Mouse (Mus musculus) heart, embryonic 16.5 days (tissue): ENCODE measurements around the gene Gm10260. TPM values are rescaled to one million over a fixed set of nuclear protein-coding genes. Genes with fewer than 3 reads are reported as not detected.

Experiments used
- ATAC-seq: fragments of 200-750 bp; cut with Nextera tagmentation; replicated peaks from 2 replicates; pipeline ENCODE4 v1.8.0; 2017; ENCODE audit warnings: moderate number of reproducible peaks; ENCODE audit not compliant: insufficient read depth, low FRiP score; ENCODE audit errors: extremely low read depth
- H3K27ac ChIP-seq: fragments of 300-500 bp; sonication (generic); 2 replicates; pipeline ENCODE4 v1.5.1; 2014; ENCODE audit warnings: mild to moderate bottlenecking, low read length, control low read depth, moderate library complexity
- H3K27me3 ChIP-seq: fragments of 300-500 bp; sonication (generic); 2 replicates; pipeline ENCODE4 v1.6.1; 2014; ENCODE audit warnings: low read length, mixed read lengths; ENCODE audit not compliant: control insufficient read depth, insufficient read depth
- H3K36me3 ChIP-seq: fragments of 300-500 bp; sonication (generic); 2 replicates; pipeline ENCODE4 v1.6.1; 2014; ENCODE audit not compliant: control insufficient read depth, insufficient read depth
- H3K4me1 ChIP-seq: fragments of 300-500 bp; sonication (generic); 2 replicates; pipeline ENCODE4 v1.6.1; 2014; ENCODE audit warnings: low read length, mixed read lengths; ENCODE audit not compliant: control insufficient read depth, insufficient read depth
- H3K4me2 ChIP-seq: fragments of 300-500 bp; sonication (generic); 2 replicates; pipeline ENCODE4 v1.6.1; 2014; ENCODE audit warnings: low read depth, mild to moderate bottlenecking, control low read depth, low read length
- H3K4me3 ChIP-seq: fragments of 300-500 bp; sonication (generic); 2 replicates; pipeline ENCODE4 v1.5.1; 2014; ENCODE audit warnings: mild to moderate bottlenecking, control low read depth, low read length
- H3K9ac ChIP-seq: fragments of 300-500 bp; sonication (generic); 2 replicates; pipeline ENCODE4 v1.6.1; 2014; ENCODE audit warnings: low read length, control low read depth
- H3K9me3 ChIP-seq: fragments of 300-500 bp; sonication (generic); replicated peaks from 2 replicates; pipeline ENCODE4 v1.6.1; 2016; ENCODE audit warnings: low read length; ENCODE audit not compliant: control insufficient read depth
- WGBS: fragments of 180-500 bp; shearing (Covaris S2); extraction: QIAGEN DNeasy Blood & Tissue Kit; methylation state at CpG from one replicate; pipeline ENCODE4 v1.1.7; 2014; 5-methylcytosine and 5-hydroxymethylcytosine counted together
- polyA plus RNA-seq: library from polyadenylated mRNA; unstranded; fragments of >200 nt; fragmentation: Nextera tagmentation; extraction: Ambion mirVana; gene quantifications from 2 replicates; pipeline ENCODE4 v1.2.1, GENCODE M21; 2015

The Gm10260 gene
- polyA plus RNA-seq, 1 experiment from 2014 or later = 21.3 TPM

DNA sequence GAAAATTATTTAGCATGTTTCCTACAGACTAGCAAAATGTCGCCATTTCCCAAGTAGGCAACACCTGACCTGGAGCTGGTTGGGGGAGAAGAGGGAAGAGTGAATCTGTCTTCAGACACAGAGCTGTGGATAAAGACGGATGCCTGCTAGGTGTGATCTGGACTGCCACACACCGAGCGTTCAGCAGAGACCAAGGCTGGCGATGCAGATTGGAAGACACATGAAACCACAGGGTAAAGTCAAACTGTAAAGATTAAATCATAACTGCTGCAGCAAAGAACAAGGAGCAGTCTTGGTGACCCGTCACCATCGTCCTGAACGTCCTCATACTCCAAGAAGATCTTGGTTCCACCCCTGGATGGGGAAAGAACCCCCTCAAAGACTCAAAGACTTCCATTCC is 15.5 kb upstream of the Gm10260 start:
- Histone ChIP-seq H3K4me1 (peaks cover 25% of the 10 kb centered on the region), H3K27ac (no peak overlapping the region)
- ATAC-seq = no peak

DNA sequence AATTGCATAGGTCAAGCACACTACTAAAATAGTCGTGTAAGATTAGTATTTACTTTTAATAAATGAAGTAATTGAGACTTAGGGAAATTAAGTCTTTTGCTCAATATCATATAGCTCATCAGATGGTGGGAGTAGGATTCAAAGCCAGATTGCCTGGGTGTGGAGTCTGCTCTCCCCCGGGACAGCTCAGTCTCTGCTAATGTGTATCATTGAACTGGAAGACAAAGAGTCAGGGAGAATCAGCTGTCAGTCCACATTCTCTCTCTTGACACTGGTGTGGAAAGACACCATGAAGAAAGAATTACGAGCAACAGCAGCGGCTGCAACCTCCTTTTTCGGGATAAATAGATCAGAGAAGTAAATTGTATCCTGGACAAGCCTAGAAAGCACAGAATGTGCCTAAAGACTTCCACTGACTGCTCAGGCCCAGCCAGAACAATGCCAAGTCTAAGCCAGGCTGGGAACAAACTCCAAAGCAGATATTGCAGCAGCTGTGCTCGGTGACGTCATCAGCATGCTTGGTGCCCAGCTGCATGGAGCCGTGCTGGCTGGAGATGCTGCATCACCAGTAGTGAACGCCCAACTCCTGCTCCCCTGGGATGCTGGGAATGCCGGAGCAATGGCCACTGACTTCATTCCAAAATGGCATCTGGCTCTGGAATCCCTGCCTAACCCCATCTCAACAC is 14.5 kb upstream of the Gm10260 start:
- Histone ChIP-seq H3K4me1 (peaks cover 21% of the 10 kb centered on the region), H3K9me3 (peaks cover 5% of the 10 kb centered on the region), H3K27me3 (no peaks in the 10 kb centered on the region), H3K9ac (no peak overlapping the region), H3K4me2 (no peak overlapping the region), H3K27ac (no peak overlapping the region), H3K36me3 (no peaks in the 10 kb centered on the region), H3K4me3 (no peak overlapping the region)
- WGBS = 63% methylated on average over 10 of the region's 10 CpGs
- no peak for ATAC-seq

More for the DNA sequence above, 15.5 kb upstream of the Gm10260 start:
- Histone ChIP-seq H3K27me3 (no peaks in the 10 kb centered on the region), H3K4me3 (no peak overlapping the region), H3K9me3 (peaks cover 5% of the 10 kb centered on the region), H3K36me3 (no peaks in the 10 kb centered on the region), H3K4me2 (no peak overlapping the region), H3K9ac (no peak overlapping the region)
- WGBS = 89% methylated on average over 8 of the region's 8 CpGs

DNA sequence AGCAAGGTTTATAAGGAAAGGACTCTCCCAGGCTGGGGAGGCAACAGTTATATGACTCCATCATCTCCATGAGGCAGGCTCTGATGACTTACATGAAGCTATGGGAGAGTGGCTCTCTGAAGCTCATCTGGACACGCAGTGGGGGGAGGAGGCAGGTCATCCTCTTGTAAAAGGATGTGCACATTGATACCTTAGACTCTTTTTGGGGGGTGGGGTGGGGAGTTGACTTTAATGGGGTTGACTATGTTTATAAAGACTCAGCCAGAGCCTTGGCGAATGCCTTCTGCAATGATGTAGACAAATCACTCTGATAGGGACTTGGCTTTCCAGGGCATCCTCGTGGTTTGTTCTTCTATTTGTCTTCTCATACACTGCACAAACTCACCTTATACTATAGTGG is 8.8 kb upstream of the Gm10260 start:
- peaks cover 3% of the 10 kb centered on the region for H3K4me1 ChIP-seq
- H3K9me3 ChIP-seq = peaks cover 5% of the 10 kb centered on the region
- H3K27me3 ChIP-seq = no peaks in the 10 kb centered on the region
- no peak overlapping the region for H3K4me3 ChIP-seq
- no peak overlapping the region for H3K4me2 ChIP-seq
- ATAC-seq = no peak
- H3K27ac ChIP-seq = no peak overlapping the region
- WGBS = 82% methylated on average over 3 of the region's 3 CpGs
- H3K36me3 ChIP-seq = no peaks in the 10 kb centered on the region
- H3K9ac ChIP-seq = no peak overlapping the region

DNA sequence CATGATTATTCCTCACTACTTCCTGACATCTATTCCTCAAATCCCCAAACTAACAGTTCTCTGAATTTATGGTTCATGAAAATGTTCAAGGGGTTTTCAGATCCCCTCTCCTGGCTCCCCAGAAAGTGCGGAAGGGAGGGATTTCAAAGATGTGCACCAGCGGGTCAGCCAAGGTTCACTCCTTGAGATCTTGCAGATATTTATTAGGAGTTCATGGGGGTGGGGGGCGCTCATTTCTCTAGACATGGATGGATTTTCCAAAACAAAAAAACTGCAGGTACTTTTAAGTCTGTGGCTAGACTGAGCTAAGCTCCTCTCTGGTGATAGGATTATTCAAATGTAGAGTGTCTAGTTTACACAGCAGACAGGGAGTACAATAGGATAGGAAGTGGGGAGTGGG is 8.4 kb upstream of the Gm10260 start:
- 80% methylated on average over 3 of the region's 3 CpGs for WGBS
- peaks cover 7% of the 10 kb centered on the region for H3K4me1 ChIP-seq
- no peak for ATAC-seq

DNA sequence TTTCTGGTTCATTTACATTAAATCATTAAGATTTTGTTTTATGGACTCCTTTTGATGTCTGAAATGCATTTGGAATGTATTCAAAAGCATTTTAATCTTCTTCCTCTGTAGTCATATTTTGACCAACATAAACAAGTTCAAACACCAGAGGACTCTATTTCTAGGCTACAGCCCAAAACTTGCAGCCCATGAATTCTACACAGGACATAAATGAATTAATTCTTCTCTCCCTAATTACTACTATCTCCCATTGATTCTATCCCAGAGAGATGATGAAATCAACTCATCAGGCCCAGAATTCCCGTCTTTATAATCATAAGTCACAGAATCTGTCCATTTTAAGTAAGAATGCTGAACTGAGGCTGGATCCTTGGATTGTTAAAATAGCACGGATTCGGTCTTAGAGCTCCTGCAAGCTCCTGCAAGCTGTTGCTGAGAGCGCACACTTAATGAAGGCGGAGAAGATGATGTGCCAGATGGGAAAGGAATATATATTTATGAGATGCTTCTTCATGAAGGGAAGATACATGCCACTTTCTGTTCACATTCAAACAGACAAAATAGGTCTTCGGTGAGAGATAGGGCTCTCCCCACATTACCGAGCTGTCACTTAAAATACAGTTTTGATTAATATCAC is 7.7 kb upstream of the Gm10260 start:
- 78% methylated on average over 7 of the region's 7 CpGs for WGBS

More for the DNA sequence above, 8.4 kb upstream of the Gm10260 start:
- no peaks in the 10 kb centered on the region for H3K36me3 ChIP-seq
- peaks cover 5% of the 10 kb centered on the region for H3K9me3 ChIP-seq
- no peak overlapping the region for H3K27ac ChIP-seq
- no peak overlapping the region for H3K4me3 ChIP-seq
- no peak overlapping the region for H3K4me2 ChIP-seq
- no peaks in the 10 kb centered on the region for H3K27me3 ChIP-seq
- no peak overlapping the region for H3K9ac ChIP-seq

DNA sequence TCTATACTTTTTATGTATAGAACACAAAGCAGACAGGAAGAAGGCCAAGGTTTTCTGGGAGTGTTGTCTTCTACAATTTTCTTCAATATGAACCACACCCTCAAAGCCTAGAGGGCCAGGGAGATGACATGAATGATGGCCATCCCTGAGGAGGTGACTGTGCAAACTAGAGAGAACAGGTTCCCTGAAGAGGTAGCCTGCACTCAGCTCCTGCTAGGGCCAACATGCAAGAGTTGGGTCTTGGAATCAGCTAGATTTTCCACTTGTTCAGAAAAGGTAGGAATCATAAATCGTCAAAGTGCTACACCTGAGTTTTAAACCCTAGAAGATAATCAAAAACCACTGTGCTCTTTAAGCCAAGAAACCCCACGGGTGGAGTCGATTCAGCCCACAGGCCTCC is 6.2 kb upstream of the Gm10260 start:
- H3K9me3 ChIP-seq = peaks cover under 1% of the 10 kb centered on the region
- no peaks in the 10 kb centered on the region for H3K36me3 ChIP-seq
- H3K4me2 ChIP-seq = no peak overlapping the region
- 84% methylated on average over 3 of the region's 3 CpGs for WGBS
- no peak overlapping the region for H3K4me3 ChIP-seq
- ATAC-seq = no peak
- H3K4me1 ChIP-seq = peaks cover 10% of the 10 kb centered on the region
- no peak overlapping the region for H3K27ac ChIP-seq
- no peaks in the 10 kb centered on the region for H3K27me3 ChIP-seq
- no peak overlapping the region for H3K9ac ChIP-seq

More for the DNA sequence above, 7.7 kb upstream of the Gm10260 start:
- Histone ChIP-seq H3K4me1 (peaks cover 12% of the 10 kb centered on the region), H3K4me3 (no peak overlapping the region), H3K36me3 (no peaks in the 10 kb centered on the region), H3K27ac (no peak overlapping the region), H3K9me3 (peaks cover 5% of the 10 kb centered on the region), H3K4me2 (no peak overlapping the region), H3K9ac (no peak overlapping the region), H3K27me3 (no peaks in the 10 kb centered on the region)
- ATAC-seq = no peak

DNA sequence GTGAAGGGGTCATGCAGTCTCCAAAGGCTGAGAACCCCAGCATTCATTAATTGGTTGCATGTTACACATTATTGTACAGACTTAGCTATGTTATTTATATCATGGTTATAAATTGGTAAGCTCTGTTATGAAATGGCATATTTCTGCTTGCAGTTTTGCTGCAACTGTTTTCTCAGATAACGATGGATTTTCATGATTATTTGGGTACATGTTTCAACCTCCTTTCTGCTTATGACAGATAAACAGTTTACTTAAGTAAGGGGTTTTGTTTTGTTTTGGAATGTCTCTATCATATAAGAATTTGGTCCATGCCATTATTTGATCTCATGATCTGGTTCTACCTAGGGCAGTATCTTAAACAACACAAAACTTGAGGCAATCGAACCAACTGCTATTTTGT is 5.5 kb upstream of the Gm10260 start:
- Histone ChIP-seq H3K9ac (no peak overlapping the region), H3K27me3 (no peaks in the 10 kb centered on the region), H3K9me3 (no peaks in the 10 kb centered on the region), H3K4me2 (no peak overlapping the region), H3K4me3 (no peak overlapping the region), H3K4me1 (peaks cover 10% of the 10 kb centered on the region), H3K36me3 (no peaks in the 10 kb centered on the region), H3K27ac (no peak overlapping the region)
- 75% methylated on average over 2 of the region's 2 CpGs for WGBS
- ATAC-seq = no peak

DNA sequence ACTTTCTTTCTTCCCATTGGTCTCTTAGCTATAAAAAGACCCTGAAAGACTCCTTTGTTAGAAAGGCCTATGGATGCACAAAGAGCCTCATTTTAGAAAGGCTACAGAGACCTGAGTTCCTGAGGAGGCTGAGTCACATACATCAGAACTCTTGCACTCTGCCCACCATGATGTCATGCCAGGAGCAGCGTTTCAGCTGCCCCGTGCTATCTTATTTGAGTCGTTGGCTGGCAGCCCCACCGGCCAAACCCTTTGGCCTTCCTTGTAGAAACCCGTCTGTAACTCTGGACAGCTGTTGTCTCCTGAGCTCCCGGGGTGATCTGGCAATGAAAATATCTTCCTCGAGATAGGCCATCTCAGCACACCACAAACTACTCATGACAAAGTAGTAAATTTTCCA is 3.6 kb upstream of the Gm10260 start:
- ATAC-seq = peak; percentile 70
- Histone ChIP-seq H3K4me2 (no peak overlapping the region), H3K4me1 (peaks cover 10% of the 10 kb centered on the region), H3K27ac (peak overlapping the region; percentile 60; the same call in 1 of the 2 replicates), H3K9ac (no peak overlapping the region), H3K36me3 (no peaks in the 10 kb centered on the region), H3K27me3 (no peaks in the 10 kb centered on the region), H3K9me3 (no peaks in the 10 kb centered on the region), H3K4me3 (no peak overlapping the region)
- WGBS = 26% methylated on average over 7 of the region's 7 CpGs

DNA sequence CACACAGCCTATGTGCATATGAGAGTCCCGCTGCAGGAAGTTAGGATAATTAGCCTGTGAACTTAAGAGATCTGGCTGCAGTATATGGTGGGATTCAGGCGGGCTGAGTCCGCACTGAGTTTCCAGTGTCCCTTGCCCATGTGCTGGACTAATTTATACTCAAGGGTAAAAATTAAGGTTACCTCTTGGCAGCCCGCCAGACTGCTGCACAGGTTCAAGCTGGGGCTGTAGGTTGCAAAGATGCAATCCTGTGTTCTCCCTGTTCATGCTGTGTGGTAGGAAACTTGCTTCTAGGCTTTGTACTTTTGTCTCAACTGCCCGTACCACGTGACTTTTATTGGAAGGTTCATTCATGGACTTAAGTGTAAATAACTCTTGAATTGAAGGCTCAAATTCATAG is 3.0 kb upstream of the Gm10260 start:
- Histone ChIP-seq H3K4me3 (no peak overlapping the region), H3K4me2 (no peak overlapping the region), H3K9me3 (no peaks in the 10 kb centered on the region), H3K9ac (no peak overlapping the region), H3K36me3 (no peaks in the 10 kb centered on the region), H3K4me1 (peaks cover 10% of the 10 kb centered on the region), H3K27me3 (no peaks in the 10 kb centered on the region), H3K27ac (peak overlapping the region; percentile 38)
- 65% methylated on average over 6 of the region's 6 CpGs for WGBS
- no peak for ATAC-seq
